Mouse (Mus musculus): Measurements from ENCODE around the gene Fbxl22.

Gene Fbxl22

GRCm38 (mm10) chr9:66510351-66510841, 4.0 kb downstream of the Fbxl22 start:
- in situ Hi-C loops (cut with MboI, MseI): loop anchor here (5.0 to 10.0 kb wide), 5 partner anchors 97 to 464 kb away; partner anchors contain the start of genes Aph1b (in 1 of the 2), Gm10647 (in 1 of the 2) and Lactb (in 1 of the 2)

- in situ Hi-C loops (cut with MboI, MseI): no loop called here
Observed at GRCm38 (mm10) chr9:66508890-66509399, 5.4 kb downstream of the Fbxl22 start.

GRCm38 (mm10) chr9:66507684-66508083, 6.7 kb downstream of the Fbxl22 start:
- in situ Hi-C loops (cut with MboI, MseI): no loop called here

- in situ Hi-C loops (cut with MboI, MseI): no loop called here
Observed at GRCm38 (mm10) chr9:66506424-66506823, 8.0 kb downstream of the Fbxl22 start.

GRCm38 (mm10) chr9:66506011-66506410, 8.4 kb downstream of the Fbxl22 start:
- in situ Hi-C loops (cut with MboI, MseI): no loop called here

GRCm38 (mm10) chr9:66505141-66505917, 9.1 kb downstream of the Fbxl22 start:
- in situ Hi-C loops (cut with MboI, MseI): no loop called here

GRCm38 (mm10) chr9:66504518-66504917, 9.9 kb downstream of the Fbxl22 start:
- in situ Hi-C loops (cut with MboI, MseI): no loop called here

- in situ Hi-C loops (cut with MboI, MseI): no loop called here
Observed at GRCm38 (mm10) chr9:66503879-66504411, 10.4 kb downstream of the Fbxl22 start.

GRCm38 (mm10) chr9:66501248-66501647, 13.1 kb downstream of the Fbxl22 start:
- in situ Hi-C loops (cut with MboI, MseI): no loop called here

- in situ Hi-C loops (cut with MboI, MseI): loop anchor here in 1 of 2 experiments (5.0 kb wide), 1 partner anchor 107 kb away; no protein-coding TSS in a partner anchor
Observed at GRCm38 (mm10) chr9:66493992-66494391, 20.4 kb downstream of the Fbxl22 start.

- in situ Hi-C loops (cut with MboI, MseI): loop anchor here in 1 of 2 experiments (5.0 kb wide), 1 partner anchor 105 kb away; no protein-coding TSS in a partner anchor
Observed at GRCm38 (mm10) chr9:66492361-66492760, 22.0 kb downstream of the Fbxl22 start.

GRCm38 (mm10) chr9:66488786-66489185, 25.6 kb downstream of the Fbxl22 start:
- in situ Hi-C loops (cut with MboI, MseI): no loop called here

- in situ Hi-C loops (cut with MboI, MseI): no loop called here
Observed at GRCm38 (mm10) chr9:66483429-66483828, 31.0 kb downstream of the Fbxl22 start.

GRCm38 (mm10) chr9:66477785-66478184, 36.6 kb downstream of the Fbxl22 start:
- in situ Hi-C loops (cut with MboI, MseI): no loop called here

GRCm38 (mm10) chr9:66465087-66465486, 49.3 kb downstream of the Fbxl22 start:
- in situ Hi-C loops (cut with MboI, MseI): no loop called here

Measured in T-helper 17 cell (primary cell).